Mouse (Mus musculus) midbrain, embryonic 16.5 days (tissue): ENCODE results near the gene Rai1. TPM values are rescaled to one million over a fixed set of nuclear protein-coding genes. Genes with fewer than 3 reads are reported as not detected.

ENCODE experiments used
- ATAC-seq: fragments of 200-750 bp; cut with Nextera tagmentation; 2 replicates; pipeline ENCODE4 v1.8.0; 2017; ENCODE audit warnings: moderate TSS enrichment
- H3K27ac ChIP-seq: fragments of 300-500 bp; sonication (generic); 2 replicates; pipeline ENCODE4 v1.5.1; 2014; ENCODE audit warnings: mild to moderate bottlenecking, low read length, mixed read lengths
- H3K27me3 ChIP-seq: fragments of 300-500 bp; sonication (generic); 2 replicates; pipeline ENCODE4 v1.6.1; 2014; ENCODE audit warnings: low read depth, low read length, mixed read lengths; ENCODE audit not compliant: control insufficient read depth, insufficient read depth
- H3K36me3 ChIP-seq: fragments of 300-500 bp; sonication (generic); 2 replicates; pipeline ENCODE4 v1.6.1; 2014; ENCODE audit warnings: mild to moderate bottlenecking, low read length, moderate library complexity, mixed read lengths; ENCODE audit not compliant: control insufficient read depth, insufficient read depth
- H3K4me1 ChIP-seq: fragments of 300-500 bp; sonication (generic); 2 replicates; pipeline ENCODE4 v1.6.1; 2014; ENCODE audit warnings: mild to moderate bottlenecking, low read length, mixed read lengths; ENCODE audit not compliant: control insufficient read depth, insufficient read depth
- H3K4me2 ChIP-seq: fragments of 300-500 bp; sonication (generic); 2 replicates; pipeline ENCODE4 v1.6.1; 2014; ENCODE audit warnings: mild to moderate bottlenecking, low read length, mixed read lengths
- H3K4me3 ChIP-seq: fragments of 300-500 bp; sonication (generic); 2 replicates; pipeline ENCODE4 v1.5.1; 2014; ENCODE audit warnings: low read depth, mild to moderate bottlenecking, low read length, moderate library complexity, mixed read lengths
- H3K9ac ChIP-seq: fragments of 300-500 bp; sonication (generic); 2 replicates; pipeline ENCODE4 v1.6.1; 2014; ENCODE audit warnings: low read depth, low read length, mixed read lengths
- H3K9me3 ChIP-seq: fragments of 300-500 bp; sonication (generic); replicated peaks from 2 replicates; pipeline ENCODE4 v1.6.1; 2014; ENCODE audit warnings: mild to moderate bottlenecking, low read length, mixed read lengths; ENCODE audit not compliant: control insufficient read depth, poor library complexity, severe bottlenecking
- WGBS: fragments of 180-500 bp; shearing (Covaris S2); extraction: QIAGEN DNeasy Blood & Tissue Kit; methylation state at CpG from one replicate; pipeline ENCODE4 v1.1.7; 2014; 5-methylcytosine and 5-hydroxymethylcytosine counted together
- polyA plus RNA-seq: library from polyadenylated mRNA; unstranded; fragments of >200 nt; fragmentation: Nextera tagmentation; extraction: Ambion mirVana; gene quantifications from 2 replicates; pipeline ENCODE4 v1.2.1, GENCODE M21; 2015

Rai1 gene
- polyA plus RNA-seq, 1 experiment from 2014 or later: 25.0 TPM

- WGBS: 79% methylated on average over 5 of the region's 5 CpGs
- H3K4me3 ChIP-seq: no peak overlapping the region
- no peak overlapping the region for H3K27ac ChIP-seq
- no peak overlapping the region for H3K4me2 ChIP-seq
- ATAC-seq: no peak
- H3K9me3 ChIP-seq: no peaks in the 10 kb centered on the region
- H3K27me3 ChIP-seq: no peaks in the 10 kb centered on the region
- H3K36me3 ChIP-seq: peaks cover 17% of the 10 kb centered on the region; the same call in 1 of the 2 replicates
- peak overlapping the region; percentile 37; the same call in 1 of the 2 replicates for H3K9ac ChIP-seq
- H3K4me1 ChIP-seq: peaks cover 52% of the 10 kb centered on the region
Measured at GRCm38 (mm10) chr11:60206207-60206606, 101.4 kb downstream of the Rai1 start.

GRCm38 (mm10) chr11:60208201-60208600 lies 103.4 kb downstream of the Rai1 start:
- WGBS: 59% methylated on average over 6 of the region's 6 CpGs
- peak overlapping the region; percentile 80; the same call in 1 of the 2 replicates for H3K27ac ChIP-seq
- H3K9me3 ChIP-seq: no peaks in the 10 kb centered on the region
- peaks cover 13% of the 10 kb centered on the region; the same call in 1 of the 2 replicates for H3K36me3 ChIP-seq
- peaks cover 46% of the 10 kb centered on the region for H3K4me1 ChIP-seq
- H3K27me3 ChIP-seq: no peaks in the 10 kb centered on the region
- H3K9ac ChIP-seq: peak overlapping the region; percentile 60
- peak overlapping the region; percentile 17 for H3K4me3 ChIP-seq
- no peak for ATAC-seq
- peak overlapping the region; percentile 70 for H3K4me2 ChIP-seq

GRCm38 (mm10) chr11:60208712-60209111 lies 103.9 kb downstream of the Rai1 start:
- peaks cover 11% of the 10 kb centered on the region; the same call in 1 of the 2 replicates for H3K36me3 ChIP-seq
- WGBS: 60% methylated on average over 4 of the region's 4 CpGs

DNA sequence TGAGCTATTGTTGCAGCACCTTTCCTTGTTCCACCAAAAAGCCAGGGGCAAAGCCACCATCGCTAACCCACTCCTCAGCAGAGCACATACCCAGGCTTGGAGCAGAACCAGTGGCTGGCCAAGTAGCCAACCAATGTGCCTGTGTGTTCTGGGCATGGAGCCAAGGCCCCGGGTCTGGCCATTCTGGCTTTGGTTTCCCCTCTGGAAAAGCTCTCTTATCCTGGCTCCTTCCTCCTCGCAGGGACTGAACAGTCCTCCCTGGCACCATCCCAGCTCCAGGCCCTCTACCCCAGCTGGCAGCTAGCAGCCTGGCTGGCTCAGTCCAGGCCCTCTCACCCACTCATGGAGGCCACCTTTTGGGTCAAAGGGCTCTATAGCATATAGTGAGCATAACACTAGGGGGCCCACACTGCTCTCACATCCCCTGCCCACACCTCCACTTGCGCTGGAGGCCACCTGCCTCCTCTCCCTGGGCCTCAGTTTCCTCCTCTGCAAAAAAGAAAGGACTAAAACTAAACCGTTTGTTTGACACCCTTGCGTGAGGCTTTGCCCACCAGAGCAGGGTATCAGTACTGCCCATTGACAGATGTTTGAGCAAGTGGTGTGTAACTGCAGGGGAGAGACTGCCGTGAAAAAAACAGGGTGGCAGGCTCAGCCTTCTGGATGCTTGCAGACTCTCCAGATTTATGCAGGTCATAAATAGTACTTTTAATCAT lies 104.6 kb downstream of the Rai1 start:
- 29% methylated on average over 7 of the region's 7 CpGs for WGBS
- H3K36me3 ChIP-seq: peaks cover 8% of the 10 kb centered on the region; the same call in 1 of the 2 replicates

More at GRCm38 (mm10) chr11:60208712-60209111, 103.9 kb downstream of the Rai1 start:
- Histone ChIP-seq H3K4me3 (peak overlapping the region; percentile 17; the same call in 1 of the 2 replicates), H3K4me2 (peak overlapping the region; percentile 70), H3K27ac (peak overlapping the region; percentile 80), H3K4me1 (peaks cover 41% of the 10 kb centered on the region), H3K27me3 (no peaks in the 10 kb centered on the region), H3K9ac (peak overlapping the region; percentile 60; the same call in 1 of the 2 replicates), H3K9me3 (no peaks in the 10 kb centered on the region)
- ATAC-seq: no peak

DNA sequence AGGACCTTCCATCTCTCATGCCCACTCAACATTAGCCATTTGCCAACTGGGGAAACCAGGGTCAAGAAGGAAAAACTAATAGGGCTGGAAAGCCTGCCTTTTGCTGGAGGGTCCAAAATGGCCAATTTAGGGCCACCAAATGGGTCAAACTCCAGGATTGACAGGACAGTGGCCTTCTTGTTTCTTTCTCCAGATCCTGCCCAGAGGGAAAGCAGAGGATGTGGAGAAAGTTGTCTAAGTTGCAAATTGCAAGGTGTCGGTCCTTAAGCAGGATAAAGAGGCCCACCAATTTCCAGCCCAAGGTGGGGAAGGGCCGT lies 105.1 kb downstream of the Rai1 start:
- Histone ChIP-seq H3K4me3 (peak overlapping the region; percentile 44), H3K36me3 (peaks cover 4% of the 10 kb centered on the region; the same call in 1 of the 2 replicates), H3K4me2 (peak overlapping the region; percentile 70), H3K9ac (peak overlapping the region; percentile 60), H3K4me1 (peaks cover 41% of the 10 kb centered on the region), H3K9me3 (no peaks in the 10 kb centered on the region), H3K27me3 (no peaks in the 10 kb centered on the region), H3K27ac (peak overlapping the region; percentile 80)
- no peak for ATAC-seq
- WGBS: 3% methylated on average over 2 of the region's 2 CpGs

More for the DNA sequence above, 104.6 kb downstream of the Rai1 start:
- H3K27ac ChIP-seq: peak overlapping the region; percentile 80
- H3K27me3 ChIP-seq: no peaks in the 10 kb centered on the region
- ATAC-seq: peak; percentile 66; the same call in 1 of the 2 replicates
- H3K4me2 ChIP-seq: peak overlapping the region; percentile 70
- peak overlapping the region; percentile 60 for H3K9ac ChIP-seq
- H3K4me3 ChIP-seq: peak overlapping the region; percentile 44
- H3K4me1 ChIP-seq: peaks cover 41% of the 10 kb centered on the region
- H3K9me3 ChIP-seq: no peaks in the 10 kb centered on the region

DNA sequence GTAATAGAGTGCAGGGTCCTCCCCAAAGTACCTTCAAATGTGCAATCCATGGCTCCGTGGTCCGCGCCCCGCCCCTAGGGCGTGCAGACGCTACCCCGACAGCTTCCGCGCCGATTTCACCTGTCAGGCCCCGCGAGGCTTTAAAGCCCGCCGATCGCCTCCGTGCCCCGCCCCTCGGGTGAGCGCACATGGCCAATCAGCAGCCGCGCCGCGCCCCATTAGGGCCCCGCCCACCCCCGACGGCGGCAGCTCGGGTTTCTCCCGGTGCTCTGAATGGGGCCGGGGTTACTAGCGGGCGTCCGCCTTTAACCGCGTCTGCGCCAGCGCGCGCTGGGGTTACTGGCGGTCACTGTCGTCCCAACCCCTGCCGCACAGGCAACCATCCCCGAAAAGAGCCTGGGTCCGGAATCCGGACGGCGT lies 105.5 kb downstream of the Rai1 start:
- Histone ChIP-seq H3K4me2 (peak overlapping the region; percentile 70), H3K4me1 (peaks cover 41% of the 10 kb centered on the region), H3K9me3 (no peaks in the 10 kb centered on the region), H3K36me3 (no peaks in the 10 kb centered on the region), H3K4me3 (peak overlapping the region; percentile 44), H3K9ac (peak overlapping the region; percentile 60), H3K27ac (peak overlapping the region; percentile 80), H3K27me3 (no peaks in the 10 kb centered on the region)
- WGBS: under 1% methylated on average over 46 of the region's 47 CpGs
- peak; percentile 81 for ATAC-seq

DNA sequence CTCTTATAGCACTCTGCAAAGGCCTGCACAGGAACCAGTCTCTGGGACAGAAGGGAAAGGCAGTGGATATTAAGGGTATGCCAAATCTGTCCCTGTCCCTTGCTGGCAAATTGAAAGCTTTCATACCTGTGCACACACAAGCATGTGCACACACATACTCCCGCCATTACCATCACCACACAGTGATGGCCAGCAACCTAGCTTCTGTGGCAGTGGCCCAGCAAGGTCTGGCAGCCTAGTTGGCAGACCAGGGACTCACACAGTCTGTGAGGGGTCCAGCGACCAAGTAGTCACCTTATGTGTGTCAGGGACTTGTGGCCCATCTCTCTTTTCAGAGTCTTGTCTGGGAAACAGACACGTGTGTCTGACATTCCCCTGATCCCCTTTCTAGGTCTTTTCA lies 106.3 kb downstream of the Rai1 start:
- 65% methylated on average over 3 of the region's 3 CpGs for WGBS
- peaks cover 40% of the 10 kb centered on the region for H3K4me1 ChIP-seq
- no peaks in the 10 kb centered on the region for H3K36me3 ChIP-seq
- no peaks in the 10 kb centered on the region for H3K27me3 ChIP-seq
- no peak overlapping the region for H3K4me2 ChIP-seq
- H3K9me3 ChIP-seq: no peaks in the 10 kb centered on the region
- ATAC-seq: no peak
- peak overlapping the region; percentile 65; the same call in 1 of the 2 replicates for H3K27ac ChIP-seq
- no peak overlapping the region for H3K9ac ChIP-seq
- H3K4me3 ChIP-seq: no peak overlapping the region

DNA sequence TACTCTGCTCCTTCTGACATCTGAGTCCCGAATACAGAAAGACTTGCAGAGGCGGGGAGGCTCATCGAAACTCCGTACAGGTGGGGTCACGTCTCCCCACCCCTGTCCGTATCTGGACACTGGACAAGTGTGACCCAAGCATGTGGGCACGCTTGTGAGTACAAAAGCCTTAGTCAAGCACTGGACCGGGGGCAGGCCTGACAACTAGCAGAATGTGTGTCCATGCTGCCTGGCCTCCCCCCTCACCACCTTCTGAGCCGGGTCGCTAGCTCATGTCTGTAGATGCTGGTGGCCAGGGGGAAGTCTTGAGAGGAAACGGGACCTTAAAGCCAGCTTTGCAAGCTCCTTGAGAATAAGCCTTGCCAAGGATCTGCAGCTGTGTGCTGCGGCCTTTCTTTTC lies 106.9 kb downstream of the Rai1 start:
- Histone ChIP-seq H3K27me3 (no peaks in the 10 kb centered on the region), H3K4me1 (peaks cover 34% of the 10 kb centered on the region), H3K9ac (no peak overlapping the region; the same call in 1 of the 2 replicates), H3K4me2 (no peak overlapping the region), H3K9me3 (no peaks in the 10 kb centered on the region), H3K36me3 (no peaks in the 10 kb centered on the region), H3K4me3 (no peak overlapping the region), H3K27ac (no peak overlapping the region)
- ATAC-seq: no peak
- WGBS: 55% methylated on average over 12 of the region's 12 CpGs

DNA sequence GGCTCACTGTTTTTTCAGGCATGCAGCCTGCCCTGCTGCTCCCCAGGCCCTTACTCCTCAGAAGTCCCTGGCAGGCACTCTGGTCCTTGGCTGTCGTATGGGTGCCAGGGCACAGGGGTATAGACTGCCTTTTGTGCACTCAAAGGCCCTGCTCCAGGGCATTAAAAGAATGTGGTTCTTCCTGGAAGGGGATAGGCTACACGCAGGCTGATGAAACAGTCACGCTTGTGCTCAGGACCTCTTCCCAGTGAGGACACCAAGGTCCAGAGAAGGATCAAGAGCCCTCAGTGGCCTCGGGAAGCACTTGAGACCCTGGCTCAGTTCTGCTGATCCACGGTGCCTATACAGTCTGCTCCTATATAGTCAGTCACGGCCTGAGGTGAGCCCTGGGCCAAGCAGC lies 108.5 kb downstream of the Rai1 start:
- no peak overlapping the region for H3K9ac ChIP-seq
- peaks cover 23% of the 10 kb centered on the region for H3K4me1 ChIP-seq
- no peak overlapping the region for H3K4me2 ChIP-seq
- H3K4me3 ChIP-seq: no peak overlapping the region
- H3K36me3 ChIP-seq: no peaks in the 10 kb centered on the region
- 61% methylated on average over 6 of the region's 6 CpGs for WGBS
- H3K27ac ChIP-seq: no peak overlapping the region
- no peaks in the 10 kb centered on the region for H3K9me3 ChIP-seq
- no peaks in the 10 kb centered on the region for H3K27me3 ChIP-seq
- no peak for ATAC-seq
